Mouse (Mus musculus) intestine, postnatal 0 days (tissue): ENCODE results near the gene Gata2. TPM values are rescaled to one million over a fixed set of nuclear protein-coding genes. Genes with fewer than 3 reads are reported as not detected.

Experiments used
- ATAC-seq: fragments of 200-750 bp; cut with Nextera tagmentation; 2 replicates; pipeline ENCODE4 v1.8.0; 2017; ENCODE audit warnings: mild to moderate bottlenecking, moderate TSS enrichment, moderate library complexity
- H3K27ac ChIP-seq: fragments of 300-500 bp; sonication (generic); 2 replicates; pipeline ENCODE4 v1.5.1; 2014; ENCODE audit warnings: mild to moderate bottlenecking, low read depth, low read length, moderate library complexity
- H3K27me3 ChIP-seq: fragments of 300-500 bp; sonication (generic); replicated peaks from 2 replicates; pipeline ENCODE4 v1.6.1; 2014; ENCODE audit warnings: low read length, mixed read lengths; ENCODE audit not compliant: control insufficient read depth, insufficient read depth
- H3K36me3 ChIP-seq: fragments of 300-500 bp; sonication (generic); 2 replicates; pipeline ENCODE4 v1.6.1; 2014; ENCODE audit warnings: mild to moderate bottlenecking, moderate library complexity; ENCODE audit not compliant: control insufficient read depth, insufficient read depth
- H3K4me1 ChIP-seq: fragments of 300-500 bp; sonication (generic); replicated peaks from 2 replicates; pipeline ENCODE4 v1.6.1; 2014; ENCODE audit warnings: antibody characterized with exemption, low read length, mixed read lengths; ENCODE audit not compliant: control insufficient read depth, insufficient read depth
- H3K4me2 ChIP-seq: fragments of 300-500 bp; sonication (generic); replicated peaks from 2 replicates; pipeline ENCODE4 v1.6.1; 2014; ENCODE audit warnings: low read depth, mild to moderate bottlenecking, moderate library complexity
- H3K4me3 ChIP-seq: fragments of 300-500 bp; sonication (generic); 2 replicates; pipeline ENCODE4 v1.5.1; 2014; ENCODE audit warnings: low read depth, low read length
- H3K9ac ChIP-seq: fragments of 300-500 bp; sonication (generic); 2 replicates; pipeline ENCODE4 v1.6.1; 2014; ENCODE audit warnings: mild to moderate bottlenecking, low read depth, low read length
- H3K9me3 ChIP-seq: fragments of 300-500 bp; sonication (generic); 2 replicates; pipeline ENCODE4 v1.6.1; 2016; ENCODE audit warnings: mixed run types; ENCODE audit not compliant: control insufficient read depth
- CTCF ChIP-seq: sonication (generic); IDR thresholded peaks from 2 replicates; pipeline ENCODE4 v1.5.1; 2016; ENCODE audit warnings: low read depth, mild to moderate bottlenecking, control low read depth, antibody characterized with exemption, moderate library complexity
- WGBS: fragments of 180-500 bp; shearing (Covaris S2); extraction: QIAGEN DNeasy Blood & Tissue Kit; methylation state at CpG from one replicate; pipeline ENCODE4 v1.1.7; 2014; 5-methylcytosine and 5-hydroxymethylcytosine counted together
- polyA plus RNA-seq: library from polyadenylated mRNA; unstranded; fragments of >200 nt; fragmentation: Nextera tagmentation; extraction: Ambion mirVana; gene quantifications from 2 replicates; pipeline ENCODE4 v1.2.1, GENCODE M21; 2015

The Gata2 gene
- polyA plus RNA-seq, 1 experiment from 2014 or later, result 3.5 TPM

DNA sequence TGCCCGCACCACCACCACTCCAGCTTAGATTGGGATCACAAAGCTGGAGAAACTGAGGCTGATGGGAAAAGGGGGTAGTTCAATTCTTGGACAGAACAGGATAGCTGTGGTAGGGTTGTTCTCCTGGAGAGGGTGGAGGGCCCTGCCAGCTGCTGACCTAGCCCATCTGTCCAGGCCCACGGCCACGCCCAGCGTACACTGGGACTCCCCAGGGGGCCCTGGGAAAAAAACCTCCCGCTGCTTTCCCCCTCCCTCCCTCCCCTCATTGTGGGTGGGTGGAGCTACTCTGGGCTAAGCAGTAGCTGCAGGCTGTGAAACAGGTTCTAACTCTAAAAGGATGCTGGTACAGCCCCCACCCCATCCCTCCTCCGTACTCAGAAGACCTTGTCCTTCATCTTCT lies 22.1 kb downstream of the Gata2 start:
- 50% methylated on average over 6 of the region's 6 CpGs for WGBS
- Histone ChIP-seq H3K4me1 (no peaks in the 10 kb centered on the region), H3K27me3 (no peaks in the 10 kb centered on the region), H3K36me3 (no peaks in the 10 kb centered on the region), H3K9me3 (no peaks in the 10 kb centered on the region), H3K4me3 (no peak overlapping the region), H3K9ac (no peak overlapping the region), H3K27ac (no peak overlapping the region), H3K4me2 (no peak overlapping the region)
- no peak for TF ChIP-seq CTCF
- no peak for ATAC-seq

DNA sequence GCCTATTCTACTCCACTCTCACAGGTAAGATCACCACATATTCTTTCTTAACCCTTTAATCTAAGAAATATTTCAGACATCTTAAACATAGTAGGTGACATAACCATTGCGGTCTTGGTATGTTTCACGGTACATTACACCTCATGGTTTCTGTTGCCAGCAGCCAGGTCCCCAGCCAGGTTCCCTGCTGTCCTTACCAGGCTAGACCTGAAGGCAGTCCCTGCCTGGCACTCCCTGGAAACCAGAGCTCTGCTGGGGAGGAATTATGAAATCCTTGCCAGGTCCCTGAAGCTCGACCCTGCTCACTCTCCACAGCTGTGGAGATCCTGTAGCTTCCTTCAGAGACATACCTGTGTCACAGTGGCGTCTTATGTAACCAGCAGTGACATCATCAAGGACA lies 22.5 kb downstream of the Gata2 start:
- no peak for TF ChIP-seq CTCF
- 75% methylated on average over 4 of the region's 4 CpGs for WGBS
- Histone ChIP-seq H3K4me1 (no peaks in the 10 kb centered on the region), H3K4me3 (no peak overlapping the region), H3K27ac (no peak overlapping the region), H3K36me3 (no peaks in the 10 kb centered on the region), H3K27me3 (no peaks in the 10 kb centered on the region), H3K4me2 (no peak overlapping the region), H3K9ac (no peak overlapping the region), H3K9me3 (no peaks in the 10 kb centered on the region)
- ATAC-seq, result no peak

DNA sequence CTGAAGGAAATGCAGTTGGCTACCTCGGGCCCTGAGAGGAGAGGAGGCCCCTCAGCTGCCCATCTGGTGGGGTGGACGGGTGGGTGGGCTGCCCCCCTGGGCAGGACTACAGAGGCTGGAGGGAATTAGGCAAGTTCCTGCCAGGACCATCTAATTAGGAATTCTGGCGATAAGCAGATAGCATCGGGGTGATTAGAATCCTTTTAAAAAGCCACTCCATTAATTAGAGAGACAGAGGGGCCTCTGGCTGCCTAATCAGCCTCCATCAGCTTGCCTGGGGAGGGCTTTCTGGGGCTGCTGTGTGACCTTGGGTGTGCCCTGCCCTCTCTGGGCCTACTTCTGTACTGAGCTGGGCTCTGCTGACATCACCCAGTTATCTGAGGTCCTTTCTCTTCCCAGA lies 25.4 kb downstream of the Gata2 start:
- H3K9me3 ChIP-seq, result no peaks in the 10 kb centered on the region
- H3K27me3 ChIP-seq, result no peaks in the 10 kb centered on the region
- no peaks in the 10 kb centered on the region for H3K36me3 ChIP-seq
- no peak overlapping the region for H3K9ac ChIP-seq
- no peak overlapping the region for H3K27ac ChIP-seq
- no peak overlapping the region for H3K4me3 ChIP-seq
- no peaks in the 10 kb centered on the region for H3K4me1 ChIP-seq
- ATAC-seq, result no peak
- 34% methylated on average over 4 of the region's 4 CpGs for WGBS
- no peak for TF ChIP-seq CTCF
- H3K4me2 ChIP-seq, result no peak overlapping the region

DNA sequence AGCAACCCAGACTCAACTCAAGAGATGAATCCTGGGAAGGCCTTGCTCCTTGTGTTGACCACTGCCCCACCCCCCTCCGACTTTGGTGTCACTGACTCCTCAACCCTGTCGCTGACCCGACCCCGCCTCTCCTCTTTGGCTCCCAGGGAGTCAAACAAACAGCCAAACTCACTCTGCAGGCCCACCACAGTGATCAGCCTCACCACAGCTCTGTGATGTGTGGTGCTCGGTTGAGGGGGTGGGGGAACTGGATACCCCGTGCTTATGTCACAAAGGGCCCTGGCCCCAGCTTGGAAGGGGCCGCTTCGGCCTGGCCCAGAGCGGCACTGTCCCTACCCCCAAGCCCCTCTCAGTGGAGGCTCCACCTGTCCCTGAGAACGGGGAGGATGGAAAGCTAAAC lies 28.3 kb downstream of the Gata2 start, which contains the start of gene Dnajb8:
TSS of gene Dnajb8 (plus strand) at position 301 of the 400 bp plus-strand sequence.
- TF ChIP-seq CTCF, result no peak
- Histone ChIP-seq H3K4me3 (no peak within 1 kb of the TSS), H3K9ac (no peak within 1 kb of the TSS), H3K27ac (no peak within 1 kb of the TSS), H3K36me3 (no peaks in the 10 kb centered on the region), H3K4me2 (no peak within 1 kb of the TSS), H3K9me3 (no peaks in the 10 kb centered on the region), H3K4me1 (no peaks in the 10 kb centered on the region), H3K27me3 (no peaks in the 10 kb centered on the region)
- 55% methylated on average over 10 of the region's 10 CpGs for WGBS
- no peak for ATAC-seq

DNA sequence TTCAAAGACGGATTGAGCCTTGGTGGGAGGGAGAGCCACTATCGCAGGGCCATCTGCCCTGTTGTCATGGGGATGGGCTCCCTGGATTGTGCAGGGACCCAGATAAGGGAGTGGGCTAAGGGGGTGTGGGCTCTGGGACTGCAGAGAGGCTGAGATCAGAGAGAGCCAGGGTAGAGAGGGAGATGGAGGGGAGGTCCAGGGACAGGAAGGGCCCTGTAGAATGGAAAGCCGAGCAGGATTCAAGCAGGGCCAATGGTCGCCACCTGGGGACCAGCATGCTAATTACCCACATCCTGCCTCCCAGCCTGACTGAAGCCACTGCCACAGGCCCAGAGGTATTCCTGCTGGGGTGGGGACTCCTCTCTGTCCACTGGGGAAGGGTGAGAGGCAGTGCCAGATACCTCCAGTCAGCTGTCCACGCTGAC lies 32.9 kb downstream of the Gata2 start:
- Histone ChIP-seq H3K4me2 (no peak overlapping the region), H3K9me3 (no peaks in the 10 kb centered on the region), H3K4me3 (no peak overlapping the region), H3K36me3 (no peaks in the 10 kb centered on the region), H3K27me3 (peaks cover 2% of the 10 kb centered on the region; the same call in 1 of the 2 replicates), H3K4me1 (no peaks in the 10 kb centered on the region), H3K27ac (no peak overlapping the region), H3K9ac (no peak overlapping the region)
- 39% methylated on average over 5 of the region's 5 CpGs for WGBS
- ATAC-seq, result no peak
- TF ChIP-seq CTCF, result no peak; the same call in 1 of the 2 replicates

DNA sequence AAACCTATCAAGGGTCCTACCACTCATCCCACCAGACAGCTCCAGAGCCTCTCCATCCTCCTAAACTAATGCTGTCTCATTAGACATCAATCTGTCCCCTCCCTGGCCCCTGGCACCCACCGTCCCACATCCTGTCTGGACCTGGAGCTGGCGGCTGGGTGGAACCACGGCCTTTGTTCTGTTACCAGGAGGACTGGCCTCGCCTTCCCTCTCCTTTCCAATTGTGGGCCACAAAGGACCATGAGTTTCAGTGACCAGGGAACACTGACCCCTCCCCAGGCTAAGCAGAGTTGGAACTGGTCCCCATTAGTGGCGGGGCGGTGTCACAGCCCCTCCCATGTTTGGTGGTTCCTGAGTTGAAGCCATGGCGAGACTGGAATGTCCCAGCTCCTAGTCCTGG lies 33.8 kb downstream of the Gata2 start:
- Histone ChIP-seq H3K27me3 (peaks cover 2% of the 10 kb centered on the region; the same call in 1 of the 2 replicates), H3K4me2 (no peak overlapping the region), H3K36me3 (no peaks in the 10 kb centered on the region), H3K9me3 (no peaks in the 10 kb centered on the region), H3K4me3 (no peak overlapping the region), H3K27ac (no peak overlapping the region), H3K9ac (no peak overlapping the region), H3K4me1 (no peaks in the 10 kb centered on the region)
- 58% methylated on average over 7 of the region's 7 CpGs for WGBS
- TF ChIP-seq CTCF, result no peak
- ATAC-seq, result no peak

DNA sequence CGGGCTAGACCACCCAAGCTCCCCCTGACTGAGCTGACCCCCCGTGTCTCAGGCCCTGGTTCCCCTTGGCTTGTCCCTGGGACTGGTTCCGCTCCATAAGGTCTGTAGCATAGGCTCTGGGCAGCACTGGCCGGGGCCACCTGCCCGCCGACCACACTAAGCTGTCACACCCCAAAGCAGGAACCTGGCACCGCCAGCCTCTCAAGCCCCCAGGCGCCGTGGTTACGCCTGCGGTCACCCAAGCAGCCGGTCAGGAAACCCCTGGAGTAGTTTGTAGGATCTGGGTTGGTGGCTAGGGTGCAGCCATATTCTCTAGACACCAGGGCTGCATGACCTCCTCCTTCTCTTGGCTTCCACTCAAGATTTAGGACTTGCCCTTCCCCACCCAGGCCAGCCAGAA lies 35.5 kb downstream of the Gata2 start:
- H3K9ac ChIP-seq, result no peak overlapping the region
- no peak overlapping the region for H3K4me3 ChIP-seq
- H3K4me1 ChIP-seq, result no peaks in the 10 kb centered on the region
- no peaks in the 10 kb centered on the region for H3K9me3 ChIP-seq
- no peaks in the 10 kb centered on the region for H3K36me3 ChIP-seq
- H3K27ac ChIP-seq, result no peak overlapping the region
- 89% methylated on average over 12 of the region's 12 CpGs for WGBS
- no peak for ATAC-seq
- no peak for TF ChIP-seq CTCF
- no peak overlapping the region for H3K4me2 ChIP-seq
- H3K27me3 ChIP-seq, result peaks cover 2% of the 10 kb centered on the region; the same call in 1 of the 2 replicates
